Mouse (Mus musculus) spleen, adult 2 months (tissue): ENCODE data around the gene Zfp335.

Experiments used
- CTCF ChIP-seq: fragments of 200-500 bp; IDR thresholded peaks from 2 replicates; pipeline ENCODE4 v1.5.1; 2011; ENCODE audit warnings: mild to moderate bottlenecking, inconsistent platforms; ENCODE audit not compliant: insufficient read depth, insufficient read length, insufficient replicate concordance; ENCODE audit errors: extremely low read depth
- POLR2A ChIP-seq: fragments of 200-500 bp; IDR thresholded peaks from 2 replicates; pipeline ENCODE4 v1.6.1; 2011; ENCODE audit warnings: low read depth, low read length, inconsistent platforms

DNA sequence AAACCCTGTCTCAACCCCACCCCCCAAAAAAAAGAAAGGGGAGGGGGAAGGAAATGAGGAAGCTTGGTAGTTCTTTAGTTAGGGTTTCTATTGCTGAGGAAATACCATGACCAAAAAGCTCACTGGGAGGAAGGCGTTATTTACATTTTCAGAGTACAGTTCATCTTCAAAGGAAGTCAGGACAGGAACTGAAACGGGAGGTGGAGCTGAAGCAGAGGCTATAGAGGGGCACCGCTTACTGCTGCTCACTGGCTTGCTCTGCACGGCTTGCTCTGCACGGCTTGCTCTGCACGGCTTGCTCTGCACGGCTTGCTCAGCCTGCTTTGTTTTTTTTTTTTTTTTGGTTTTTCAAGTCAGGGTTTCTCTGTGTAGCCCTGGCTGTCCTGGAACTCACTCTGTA is 43.1 kb downstream of the Zfp335 start:
- TF ChIP-seq POLR2A = no peak
- no peak for TF ChIP-seq CTCF
